Mouse (Mus musculus): ENCODE data around the gene Lysmd4.

Gene Lysmd4

GRCm38 (mm10) chr7:67230221-67230620 lies 7.9 kb downstream of the Lysmd4 start:
- no peak for DNase-seq (ENCODE audit: extremely low read depth, low read depth)

- no peak for DNase-seq (ENCODE audit: extremely low read depth, low read depth)
Measured at GRCm38 (mm10) chr7:67230640-67231140, 8.3 kb downstream of the Lysmd4 start.

DNA sequence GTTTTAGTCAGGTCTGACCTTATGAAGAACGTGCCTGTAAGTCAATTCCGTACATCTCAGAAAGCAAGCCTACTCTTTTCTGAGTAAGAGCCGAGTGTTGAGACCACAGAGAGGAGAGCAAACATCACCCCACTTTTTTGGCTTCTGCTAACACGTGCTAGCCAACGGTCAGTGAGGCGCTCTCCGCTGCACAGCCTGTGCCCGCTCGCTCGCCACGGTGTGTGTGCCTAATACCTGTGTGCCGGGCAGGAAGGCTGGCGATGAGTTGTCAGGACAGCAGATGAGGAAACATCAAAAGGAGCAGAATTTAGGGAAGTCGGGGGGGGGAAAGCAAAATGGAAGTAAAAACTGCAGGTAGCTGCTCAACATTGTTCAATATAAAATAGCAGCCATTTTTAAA lies 10.2 kb downstream of the Lysmd4 start:
- no peak for DNase-seq (ENCODE audit: extremely low read depth, low read depth)

- no peak for DNase-seq (ENCODE audit: extremely low read depth, low read depth)
Measured at GRCm38 (mm10) chr7:67234797-67235196, 12.5 kb downstream of the Lysmd4 start.

DNA sequence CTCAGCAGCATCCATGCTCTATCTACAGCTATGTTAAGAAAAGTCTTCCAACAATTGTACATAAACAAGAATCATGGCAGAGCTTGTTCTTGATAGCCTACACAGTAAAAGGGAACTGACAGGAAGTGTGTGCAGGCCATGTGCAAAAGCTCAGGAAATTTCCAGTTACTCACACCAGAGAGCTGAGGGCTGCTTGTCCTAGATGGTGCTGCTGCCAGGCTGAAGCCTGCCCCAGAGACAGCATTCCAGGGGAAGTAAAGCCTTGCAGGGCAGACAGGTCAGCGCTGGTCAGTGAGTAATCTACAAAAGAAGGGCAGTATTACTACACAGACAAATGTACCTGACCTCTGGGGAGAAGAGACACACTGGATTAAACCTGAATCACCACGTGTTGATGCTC lies 14.0 kb downstream of the Lysmd4 start:
- DNase-seq (ENCODE audit: extremely low read depth, low read depth), result no peak

DNA sequence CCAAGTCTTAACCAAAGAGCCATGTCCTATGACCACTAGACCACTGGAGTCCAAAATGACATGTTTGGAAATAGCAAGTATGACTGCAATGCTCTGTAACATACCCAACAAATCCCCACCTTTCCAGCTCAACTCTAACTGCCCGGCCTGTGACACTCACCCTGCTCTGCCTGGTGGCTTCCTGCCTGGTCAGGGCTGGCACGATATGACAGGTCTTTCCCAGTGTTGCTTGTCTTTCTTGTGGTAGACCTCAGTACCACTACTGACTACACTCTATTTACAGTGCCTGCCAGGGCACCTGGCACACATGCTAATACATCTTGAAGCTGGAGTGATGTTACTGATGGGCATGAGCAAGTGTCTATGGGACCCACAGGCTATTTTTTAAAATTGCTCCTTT lies 15.4 kb downstream of the Lysmd4 start:
- DNase-seq (ENCODE audit: extremely low read depth, low read depth), result no peak

GRCm38 (mm10) chr7:67241969-67242368 lies 19.6 kb downstream of the Lysmd4 start:
- DNase-seq (ENCODE audit: extremely low read depth, low read depth), result no peak

- peak; percentile 12 for DNase-seq (ENCODE audit: extremely low read depth, low read depth)
Measured at GRCm38 (mm10) chr7:67243121-67243893, 21.0 kb downstream of the Lysmd4 start.

- no peak for DNase-seq (ENCODE audit: extremely low read depth, low read depth)
Measured at GRCm38 (mm10) chr7:67243894-67244282, 21.5 kb downstream of the Lysmd4 start.

DNA sequence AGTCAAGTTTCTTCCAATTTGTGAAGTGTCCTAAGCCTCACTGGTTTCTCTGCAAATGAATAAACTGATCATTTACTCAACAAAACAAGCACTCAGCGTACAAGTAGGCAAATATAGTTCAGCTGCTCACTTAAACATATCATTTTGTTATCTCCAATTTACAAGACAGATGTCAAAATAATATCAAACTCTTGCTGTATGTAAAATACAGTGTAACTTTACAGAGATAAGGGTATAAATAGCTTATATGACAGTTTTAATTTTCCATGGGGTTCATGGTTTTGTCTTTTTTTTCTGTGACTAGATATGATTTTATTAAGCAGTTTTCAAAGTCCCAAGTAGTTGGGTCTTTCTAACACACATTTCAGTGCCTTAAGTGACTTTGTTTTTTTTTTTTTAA lies 22.9 kb downstream of the Lysmd4 start:
- DNase-seq (ENCODE audit: extremely low read depth, low read depth), result no peak

DNA sequence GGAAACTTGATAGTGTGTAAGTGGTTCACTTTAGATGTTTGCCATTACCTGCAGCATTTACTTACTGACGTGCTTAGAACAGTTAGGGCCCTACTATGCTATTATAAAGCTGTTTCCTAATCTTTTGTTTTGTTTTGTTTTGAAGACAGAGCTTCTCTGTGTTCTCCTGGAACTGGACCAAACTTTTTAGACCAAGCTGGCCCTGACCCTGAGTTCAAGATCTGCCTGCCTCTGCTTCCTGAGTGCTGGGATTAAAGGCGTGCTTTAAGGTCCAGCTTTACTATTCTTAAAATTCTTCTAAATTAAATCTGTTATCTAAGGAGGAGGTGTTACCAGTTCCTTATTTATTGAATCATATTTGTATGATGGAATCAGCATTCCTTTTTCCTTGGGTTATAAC lies 23.7 kb downstream of the Lysmd4 start:
- no peak for DNase-seq (ENCODE audit: extremely low read depth, low read depth)

DNA sequence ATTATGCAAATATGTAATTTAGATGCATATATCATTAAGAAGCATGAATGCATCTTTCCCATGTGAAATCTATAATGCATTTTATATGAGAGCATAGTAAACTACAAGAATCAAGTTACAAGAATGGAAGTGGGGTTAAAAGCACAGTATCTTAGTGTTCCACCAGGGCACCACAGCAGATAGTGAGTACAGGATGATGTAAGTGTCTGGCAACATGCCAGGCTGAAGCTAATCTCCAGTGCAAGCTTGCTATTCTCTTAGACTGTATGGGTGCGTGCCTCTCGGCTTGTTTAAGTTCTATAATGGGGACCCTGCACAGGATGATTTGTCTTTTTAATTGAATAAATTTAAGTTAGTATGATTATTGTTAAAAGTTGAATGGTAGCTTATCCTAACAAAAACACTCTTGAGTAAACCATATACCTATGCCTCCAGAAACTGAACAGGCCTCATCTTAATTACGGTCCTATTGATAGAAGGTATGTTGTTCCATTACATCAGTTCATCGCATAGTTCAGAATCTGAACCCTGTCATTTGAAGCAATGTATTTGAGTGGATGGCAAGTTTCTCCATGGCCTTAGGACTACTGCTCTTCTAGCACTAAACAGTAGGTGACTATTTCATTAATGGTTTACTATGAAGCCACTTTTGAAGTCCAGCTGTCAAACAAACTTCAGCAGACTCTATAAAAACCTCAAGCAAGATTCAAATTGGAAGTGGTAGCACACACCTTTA lies 37.7 kb downstream of the Lysmd4 start:
- peak; percentile 91 for DNase-seq (ENCODE audit: extremely low read depth, low read depth)

- DNase-seq (ENCODE audit: extremely low read depth, low read depth), result peak; percentile 59
Measured at GRCm38 (mm10) chr7:67270447-67270846, 48.1 kb downstream of the Lysmd4 start.

DNA sequence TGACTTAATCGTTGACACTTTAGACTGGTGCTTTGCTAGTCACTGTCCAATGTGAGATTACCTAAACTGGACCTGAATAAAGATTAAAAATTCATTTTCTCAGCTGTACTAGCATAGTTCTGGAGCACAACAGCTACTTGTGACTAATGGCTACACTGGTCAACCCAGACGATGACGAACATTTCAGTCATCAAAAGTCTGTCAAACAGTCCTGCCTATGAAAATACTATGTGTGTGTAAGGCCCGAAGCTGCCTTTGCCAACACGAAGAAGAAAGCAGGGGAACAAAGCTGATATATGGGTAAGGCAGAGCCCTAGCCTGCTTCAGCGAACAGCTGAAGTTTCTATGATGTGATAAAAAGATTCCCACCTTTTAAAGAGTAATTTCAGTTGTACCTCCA lies 61.2 kb downstream of the Lysmd4 start:
- no peak for DNase-seq (ENCODE audit: extremely low read depth, low read depth)

DNA sequence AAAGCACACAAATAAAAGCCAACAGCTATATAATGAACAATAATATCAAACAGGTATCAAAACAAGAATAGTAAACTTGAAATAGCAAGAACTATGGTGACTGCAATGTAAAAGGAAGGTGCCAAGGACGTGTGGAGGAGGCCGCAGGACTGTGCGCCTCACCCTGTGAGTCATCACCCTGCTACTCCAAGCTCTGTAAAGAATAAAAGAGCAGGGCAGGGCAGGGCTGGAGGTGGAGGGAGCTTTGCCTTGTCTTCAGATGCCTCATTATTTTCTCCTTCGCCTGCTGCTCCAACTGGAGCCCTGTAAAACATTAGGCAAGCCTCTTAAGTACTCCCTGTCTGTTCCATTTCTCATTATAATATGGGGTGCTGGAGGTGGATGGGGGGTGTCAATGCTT lies 65.1 kb downstream of the Lysmd4 start:
- no peak for DNase-seq (ENCODE audit: extremely low read depth, low read depth)

DNA sequence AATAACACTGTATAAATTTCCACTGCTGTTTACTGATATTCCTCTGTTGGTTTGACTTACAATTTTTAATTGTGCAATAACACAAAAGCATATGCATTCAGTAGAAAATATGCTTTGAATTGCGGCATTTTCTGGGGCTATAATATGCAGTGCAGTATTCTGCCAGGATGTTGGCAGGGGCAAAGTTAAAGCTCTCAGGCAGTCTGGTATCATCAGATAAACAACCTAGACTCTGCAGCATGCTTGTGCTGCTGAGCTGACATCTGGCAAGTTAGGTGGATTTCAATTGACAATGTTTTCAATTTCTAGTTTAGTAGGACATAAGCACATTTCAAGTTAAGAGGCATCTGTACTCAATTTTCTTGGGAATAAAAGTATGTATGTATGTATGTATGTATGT lies 69.0 kb downstream of the Lysmd4 start:
- DNase-seq (ENCODE audit: extremely low read depth, low read depth), result no peak

DNA sequence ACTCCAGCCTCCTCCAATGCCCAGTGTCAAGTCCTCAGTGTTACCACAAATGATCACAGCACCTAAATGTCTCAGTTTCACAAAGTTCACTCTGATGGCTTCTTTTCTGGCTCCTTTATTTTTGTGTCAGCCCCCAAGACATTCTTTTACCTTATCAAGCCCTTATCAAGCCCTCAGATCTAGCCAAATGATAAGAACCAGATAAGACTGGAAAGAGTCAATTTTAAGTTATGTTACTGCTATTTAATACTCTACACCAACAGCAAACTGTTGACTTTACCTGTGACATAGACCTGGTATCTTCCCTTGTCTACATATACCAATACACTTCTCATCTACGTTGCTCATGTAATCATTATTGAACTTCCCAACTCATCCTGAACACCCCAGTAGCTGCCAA lies 74.1 kb downstream of the Lysmd4 start:
- DNase-seq (ENCODE audit: extremely low read depth, low read depth), result no peak

DNA sequence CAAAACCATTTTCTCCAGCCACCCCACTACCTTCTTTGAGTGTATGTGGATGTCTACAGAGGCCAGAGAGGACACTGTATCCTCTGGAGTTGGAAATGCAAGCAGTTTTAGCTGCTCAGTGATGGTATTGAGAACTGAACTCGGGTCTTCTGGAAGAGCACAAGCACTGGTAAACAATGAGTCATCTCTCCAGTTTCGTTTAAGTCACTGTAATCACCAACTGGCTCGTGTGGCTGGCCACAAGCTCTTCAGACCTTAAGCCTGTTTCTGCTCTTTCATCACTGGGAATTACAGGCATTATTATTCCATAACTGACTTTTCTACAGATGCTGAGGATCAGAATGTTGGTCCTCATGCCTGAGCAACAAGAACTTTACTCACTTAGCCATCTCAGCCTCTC lies 82.6 kb downstream of the Lysmd4 start:
- DNase-seq (ENCODE audit: extremely low read depth, low read depth), result no peak

GRCm38 (mm10) chr7:67307078-67307477 lies 84.7 kb downstream of the Lysmd4 start:
- DNase-seq (ENCODE audit: extremely low read depth, low read depth), result no peak

- peak; percentile 49 for DNase-seq (ENCODE audit: extremely low read depth, low read depth)
Measured at GRCm38 (mm10) chr7:67308102-67308501, 85.8 kb downstream of the Lysmd4 start.

DNA sequence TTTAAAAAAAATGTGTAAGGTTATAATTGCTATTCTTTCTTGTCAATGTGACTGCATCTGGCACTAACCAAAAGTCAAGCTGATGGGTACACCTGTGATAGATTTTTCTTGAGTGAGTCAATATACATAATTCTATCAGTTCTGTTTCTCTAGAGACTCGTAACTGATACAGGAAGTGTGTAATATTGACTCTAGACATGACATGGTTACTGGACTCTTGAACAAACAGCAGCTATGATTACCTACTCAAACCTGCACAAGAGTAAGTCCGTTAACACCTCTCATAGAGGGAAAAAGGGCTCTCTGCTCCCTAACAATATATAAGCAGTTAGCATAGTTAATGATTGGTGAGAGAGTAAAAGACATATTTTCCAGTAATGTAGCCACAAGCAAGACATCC lies 87.8 kb downstream of the Lysmd4 start:
- DNase-seq (ENCODE audit: extremely low read depth, low read depth), result no peak

GRCm38 (mm10) chr7:67313200-67313599 lies 90.9 kb downstream of the Lysmd4 start:
- peak; percentile 31 for DNase-seq (ENCODE audit: extremely low read depth, low read depth)

DNA sequence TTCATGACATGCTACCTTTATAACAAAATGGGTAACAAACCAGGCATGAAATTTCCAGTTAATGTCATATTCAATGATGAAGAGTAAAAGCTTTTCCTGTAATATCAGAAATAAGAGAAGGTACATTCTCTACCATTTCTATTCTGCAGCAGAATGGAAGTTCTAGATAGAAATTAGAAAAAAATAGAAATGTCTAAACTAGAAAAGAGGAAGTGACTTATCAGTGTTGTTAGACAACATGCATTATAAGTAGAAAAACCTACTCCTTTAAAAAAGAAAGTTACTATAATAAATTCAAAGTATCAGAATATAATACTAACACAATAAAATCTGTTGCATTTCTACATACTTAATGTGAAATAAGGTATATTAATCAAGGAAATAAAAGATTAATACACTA lies 96.4 kb downstream of the Lysmd4 start:
- peak; percentile 36 for DNase-seq (ENCODE audit: extremely low read depth, low read depth)
